Mouse (Mus musculus) stomach, embryonic 16.5 days (tissue): ENCODE measurements around the gene Olfr1396. TPM values are rescaled to one million over a fixed set of nuclear protein-coding genes. Genes with fewer than 3 reads are reported as not detected.

Experiments
- ATAC-seq: fragments of 200-750 bp; cut with Nextera tagmentation; 2 replicates; pipeline ENCODE4 v1.8.0; 2017; ENCODE audit warnings: moderate number of reproducible peaks, moderate TSS enrichment; ENCODE audit not compliant: insufficient read depth, low FRiP score
- H3K27ac ChIP-seq: fragments of 300-500 bp; sonication (generic); 2 replicates; pipeline ENCODE4 v1.5.1; 2014; ENCODE audit warnings: low read length
- H3K27me3 ChIP-seq: fragments of 300-500 bp; sonication (generic); 2 replicates; pipeline ENCODE4 v1.6.1; 2014; ENCODE audit warnings: low read length, control low read depth, mixed read lengths; ENCODE audit not compliant: control insufficient read depth, insufficient read depth
- H3K36me3 ChIP-seq: fragments of 300-500 bp; sonication (generic); 2 replicates; pipeline ENCODE4 v1.6.1; 2014; ENCODE audit warnings: low read length; ENCODE audit not compliant: control insufficient read depth, insufficient read depth
- H3K4me1 ChIP-seq: fragments of 300-500 bp; sonication (generic); 2 replicates; pipeline ENCODE4 v1.6.1; 2014; ENCODE audit warnings: low read length, control low read depth, mixed read lengths; ENCODE audit not compliant: control insufficient read depth, insufficient read depth
- H3K4me2 ChIP-seq: fragments of 300-500 bp; sonication (generic); 2 replicates; pipeline ENCODE4 v1.6.1; 2014; ENCODE audit warnings: low read depth, low read length, mixed read lengths
- H3K4me3 ChIP-seq: fragments of 300-500 bp; sonication (generic); replicated peaks from 2 replicates; pipeline ENCODE4 v1.5.1; 2014; ENCODE audit warnings: mild to moderate bottlenecking, low read length
- H3K9ac ChIP-seq: fragments of 300-500 bp; sonication (generic); 2 replicates; pipeline ENCODE4 v1.6.1; 2014; ENCODE audit warnings: low read length
- H3K9me3 ChIP-seq: fragments of 300-500 bp; sonication (generic); replicated peaks from 2 replicates; pipeline ENCODE4 v1.6.1; 2016; ENCODE audit warnings: low read length, control low read depth; ENCODE audit not compliant: control insufficient read depth
- WGBS: fragments of 180-500 bp; shearing (Covaris S2); extraction: QIAGEN DNeasy Blood & Tissue Kit; methylation state at CpG from one replicate; pipeline ENCODE4 v1.1.7; 2014; 5-methylcytosine and 5-hydroxymethylcytosine counted together
- polyA plus RNA-seq: library from polyadenylated mRNA; unstranded; fragments of >200 nt; fragmentation: Nextera tagmentation; extraction: Ambion mirVana; gene quantifications from 2 replicates; pipeline ENCODE4 v1.2.1, GENCODE M21; 2015

Gene Olfr1396
- polyA plus RNA-seq, 1 experiment from 2014 or later: not detected

DNA sequence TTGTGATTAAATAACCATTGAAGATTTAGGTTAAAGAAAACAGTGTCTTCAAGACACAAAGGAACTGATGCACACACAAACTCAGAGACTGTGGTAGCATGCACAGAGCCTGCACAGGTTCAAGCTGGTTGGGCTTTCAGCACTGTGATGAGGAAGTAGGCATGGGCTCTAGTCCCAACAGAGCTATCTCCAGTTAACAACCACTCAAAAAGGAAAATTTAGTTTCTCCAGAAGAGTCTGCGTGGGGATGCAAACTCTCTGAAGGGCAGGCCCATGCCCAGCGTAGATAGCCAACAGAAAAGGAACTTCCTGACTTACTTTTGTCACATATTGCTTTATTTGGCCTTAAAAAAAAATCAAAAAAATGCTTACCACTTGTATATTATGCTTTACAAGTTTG is 21.9 kb downstream of the Olfr1396 start:
- no peak overlapping the region for H3K4me3 ChIP-seq
- no peaks in the 10 kb centered on the region for H3K36me3 ChIP-seq
- H3K4me1 ChIP-seq: peaks cover 8% of the 10 kb centered on the region
- WGBS: 82% methylated on average over 2 of the region's 2 CpGs
- no peak overlapping the region for H3K27ac ChIP-seq
- H3K9me3 ChIP-seq: no peaks in the 10 kb centered on the region
- no peak overlapping the region for H3K4me2 ChIP-seq
- no peak for ATAC-seq
- H3K27me3 ChIP-seq: no peaks in the 10 kb centered on the region
- H3K9ac ChIP-seq: no peak overlapping the region

DNA sequence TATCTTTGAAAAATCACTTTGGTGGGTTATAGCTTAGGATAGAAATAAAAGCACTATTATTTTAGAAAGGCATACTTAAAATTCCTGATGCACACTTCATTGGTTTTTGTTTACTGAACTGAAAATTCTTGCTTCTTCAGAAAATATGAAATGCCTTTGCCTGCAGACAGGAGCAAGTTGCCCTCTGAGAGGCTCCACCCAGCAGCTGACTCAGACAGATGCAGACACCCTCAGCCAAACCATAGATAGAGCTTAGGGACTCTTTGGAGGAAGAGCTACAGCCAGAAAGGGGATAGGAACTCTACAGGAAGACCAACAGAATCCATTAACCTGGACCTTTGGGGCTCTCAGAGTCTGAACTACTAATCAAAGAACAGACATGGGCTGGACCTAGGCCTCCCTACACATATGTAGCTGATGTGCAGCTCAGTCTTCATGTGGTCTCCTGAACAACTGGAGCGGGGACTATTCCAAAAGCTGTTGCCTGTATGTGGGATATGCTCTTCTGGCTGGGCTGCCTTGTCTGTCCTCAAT is 22.6 kb downstream of the Olfr1396 start:
- Histone ChIP-seq H3K27me3 (no peaks in the 10 kb centered on the region), H3K4me3 (no peak overlapping the region), H3K36me3 (no peaks in the 10 kb centered on the region), H3K9ac (no peak overlapping the region), H3K4me1 (peaks cover 8% of the 10 kb centered on the region), H3K9me3 (no peaks in the 10 kb centered on the region), H3K4me2 (no peak overlapping the region), H3K27ac (no peak overlapping the region)
- 94% methylated on average over 1 of the region's 1 CpGs for whole genome bisulfite sequencing
- no peak for ATAC-seq

DNA sequence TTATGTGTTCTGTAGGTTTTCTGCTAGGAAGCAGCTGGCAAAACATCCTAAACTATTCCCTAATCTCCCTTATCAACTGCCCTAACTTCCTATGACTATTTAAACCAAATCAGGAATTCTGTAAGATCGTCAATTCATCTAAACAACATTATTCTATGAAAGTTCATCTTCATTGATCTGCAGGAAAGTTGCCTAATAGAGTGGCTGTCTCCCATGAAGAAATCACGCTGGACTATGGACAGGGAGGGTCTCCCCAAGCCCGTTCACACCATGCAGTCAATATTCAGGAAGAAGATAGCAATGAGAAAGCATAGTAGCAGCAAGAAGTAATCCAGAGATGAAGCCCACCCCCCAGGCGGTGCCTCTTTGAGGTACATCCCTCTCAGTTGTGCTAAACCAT is 23.5 kb downstream of the Olfr1396 start:
- H3K4me3 ChIP-seq: no peak overlapping the region
- H3K27me3 ChIP-seq: no peaks in the 10 kb centered on the region
- H3K9ac ChIP-seq: no peak overlapping the region
- peaks cover 8% of the 10 kb centered on the region for H3K4me1 ChIP-seq
- WGBS: 62% methylated on average over 4 of the region's 4 CpGs
- H3K4me2 ChIP-seq: no peak overlapping the region
- H3K27ac ChIP-seq: no peak overlapping the region
- no peak for ATAC-seq
- no peaks in the 10 kb centered on the region for H3K36me3 ChIP-seq
- no peaks in the 10 kb centered on the region for H3K9me3 ChIP-seq

DNA sequence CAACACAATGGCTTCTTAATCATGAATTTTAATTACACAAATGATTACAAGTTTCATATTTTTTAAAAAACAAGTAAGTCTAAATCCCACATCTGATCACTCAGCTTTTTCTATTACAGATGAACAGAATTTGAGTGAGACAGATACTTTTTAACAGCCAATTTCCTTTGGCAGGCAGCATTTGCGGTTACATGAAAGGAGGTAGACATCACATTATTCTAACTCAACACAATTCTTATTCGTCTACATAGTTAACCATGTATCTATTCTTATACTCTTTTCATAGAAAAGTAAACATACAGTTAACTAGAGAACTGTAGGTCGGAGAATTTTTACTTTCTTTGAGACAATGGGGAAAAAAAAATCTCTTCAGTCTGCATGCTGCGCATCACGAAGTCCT is 24.1 kb downstream of the Olfr1396 start:
- Histone ChIP-seq H3K9ac (no peak overlapping the region), H3K27ac (no peak overlapping the region), H3K36me3 (no peaks in the 10 kb centered on the region), H3K27me3 (no peaks in the 10 kb centered on the region), H3K4me1 (peaks cover 8% of the 10 kb centered on the region), H3K4me3 (no peak overlapping the region), H3K4me2 (no peak overlapping the region), H3K9me3 (no peaks in the 10 kb centered on the region)
- WGBS: 79% methylated on average over 5 of the region's 5 CpGs
- no peak for ATAC-seq

DNA sequence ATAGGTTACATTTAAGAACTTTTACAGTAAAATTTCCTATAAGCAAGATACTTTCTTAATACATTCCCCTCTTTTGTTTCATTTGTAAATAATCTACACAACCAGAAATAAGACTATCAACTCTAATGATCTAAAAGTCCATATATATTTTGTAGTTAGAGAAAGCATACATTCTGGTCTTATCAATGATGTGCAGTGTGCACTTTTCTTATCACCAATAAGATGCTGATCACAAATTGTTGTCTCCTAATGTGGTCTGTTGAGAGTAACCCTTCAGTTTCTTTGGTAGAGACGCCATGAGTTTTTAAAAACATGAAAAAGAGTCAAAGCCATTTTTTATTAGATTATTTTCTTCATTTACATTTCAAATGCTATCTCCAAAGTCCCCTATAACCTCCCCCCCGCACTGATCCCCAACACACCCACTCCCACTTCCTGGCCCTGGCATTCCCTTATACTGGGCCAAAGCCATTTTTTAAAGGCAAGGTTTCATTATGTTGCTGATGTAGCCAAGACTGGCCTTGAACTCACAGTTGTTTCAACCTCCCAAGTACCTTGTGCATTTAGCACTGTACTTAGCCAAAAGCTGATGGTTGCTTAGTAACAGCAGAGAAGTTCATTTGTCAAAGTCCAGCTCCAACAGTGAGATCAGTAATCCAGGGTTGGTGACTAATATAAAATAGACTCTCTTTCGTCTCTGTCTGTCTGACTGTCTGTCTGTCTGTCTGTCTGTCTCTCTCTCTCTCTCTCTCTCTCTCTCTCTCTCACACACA is 24.8 kb downstream of the Olfr1396 start:
- Histone ChIP-seq H3K9ac (no peak overlapping the region), H3K4me2 (no peak overlapping the region), H3K9me3 (no peaks in the 10 kb centered on the region), H3K4me3 (no peak overlapping the region), H3K27me3 (no peaks in the 10 kb centered on the region), H3K27ac (no peak overlapping the region), H3K36me3 (no peaks in the 10 kb centered on the region), H3K4me1 (peaks cover 8% of the 10 kb centered on the region)
- WGBS: 72% methylated on average over 3 of the region's 3 CpGs
- ATAC-seq: no peak

DNA sequence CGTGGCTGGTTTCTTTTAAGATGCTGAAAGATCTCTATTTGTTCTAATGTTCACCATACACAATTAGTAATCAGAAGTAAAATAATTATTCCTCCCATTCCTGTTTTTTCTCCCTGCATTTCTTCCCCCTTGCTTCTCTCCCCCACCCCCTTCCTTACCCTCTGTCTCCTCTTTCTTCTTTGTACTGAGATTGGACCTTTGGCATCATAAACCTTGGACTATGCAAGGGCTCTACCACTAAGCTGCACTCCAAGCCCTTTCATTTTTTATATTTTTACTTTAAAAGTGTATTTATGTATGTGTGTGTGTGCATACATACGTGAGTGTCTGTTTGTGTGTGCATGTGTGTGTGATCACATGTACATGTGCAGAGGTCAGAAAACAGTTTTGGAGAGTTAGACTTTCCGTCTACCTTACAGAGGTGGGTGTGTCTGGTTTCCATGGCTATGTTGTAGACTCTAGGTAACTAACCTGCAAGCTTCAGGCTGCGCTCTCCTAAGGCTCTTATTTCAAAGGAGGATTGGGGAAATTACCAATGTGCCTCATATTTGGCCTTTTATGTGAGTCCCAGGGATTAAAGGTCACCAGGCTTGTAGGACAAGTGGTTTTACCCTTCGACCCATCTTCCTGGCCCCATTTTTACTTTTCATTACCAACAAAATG is 25.6 kb downstream of the Olfr1396 start:
- peak; percentile 54; the same call in 1 of the 2 replicates for ATAC-seq
- Histone ChIP-seq H3K4me2 (no peak overlapping the region; the same call in 1 of the 2 replicates), H3K9me3 (no peaks in the 10 kb centered on the region), H3K27me3 (no peaks in the 10 kb centered on the region), H3K4me1 (peaks cover 8% of the 10 kb centered on the region), H3K36me3 (no peaks in the 10 kb centered on the region), H3K4me3 (no peak overlapping the region), H3K9ac (no peak overlapping the region), H3K27ac (no peak overlapping the region)
- 67% methylated on average over 5 of the region's 5 CpGs for WGBS

DNA sequence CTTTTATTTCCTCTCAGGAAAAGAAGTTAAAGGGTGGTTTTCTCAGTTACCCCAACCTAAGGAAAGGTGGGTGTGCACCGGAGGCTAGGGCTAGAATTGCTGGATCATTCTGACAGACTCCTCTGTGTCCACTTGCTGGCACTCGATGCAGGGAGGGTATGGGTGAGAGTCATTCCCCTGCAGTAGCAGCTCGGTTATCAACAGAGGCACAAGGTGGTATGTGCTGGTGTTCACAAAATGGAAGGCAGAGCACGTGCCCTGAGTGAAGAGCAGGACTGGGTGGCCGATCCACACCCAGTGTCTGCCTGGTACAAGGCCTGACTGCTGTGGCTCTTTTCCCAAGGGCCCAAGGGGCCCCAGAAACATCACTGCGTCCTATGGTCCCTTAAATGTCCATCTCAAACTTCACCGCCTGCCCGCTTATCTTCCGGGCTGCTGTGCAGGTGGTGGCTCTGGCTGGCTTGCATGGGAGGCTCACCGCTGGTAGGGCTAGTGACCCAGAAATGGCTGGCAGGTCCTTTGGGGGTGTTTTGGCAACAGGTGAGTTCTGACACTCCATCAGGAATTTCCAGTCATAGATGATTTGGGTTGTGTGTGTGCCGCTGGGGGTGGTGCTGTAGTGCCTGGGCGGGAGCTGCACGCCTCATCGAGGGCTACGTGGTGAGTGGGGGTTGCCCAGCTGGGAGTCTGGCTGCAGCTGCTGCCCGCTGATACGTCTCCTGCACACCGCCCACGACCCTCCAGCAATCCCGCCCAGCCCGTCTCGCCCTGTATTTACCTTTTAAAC is 26.7 kb downstream of the Olfr1396 start:
- ATAC-seq: peak; percentile 82
- peaks cover 8% of the 10 kb centered on the region for H3K4me1 ChIP-seq
- peak overlapping the region; percentile 33; the same call in 1 of the 2 replicates for H3K27ac ChIP-seq
- peak overlapping the region; percentile 33 for H3K4me2 ChIP-seq
- no peaks in the 10 kb centered on the region for H3K9me3 ChIP-seq
- 35% methylated on average over 22 of the region's 22 CpGs for WGBS
- no peak overlapping the region; the same call in 1 of the 2 replicates for H3K4me3 ChIP-seq
- no peaks in the 10 kb centered on the region for H3K36me3 ChIP-seq
- no peaks in the 10 kb centered on the region for H3K27me3 ChIP-seq
- H3K9ac ChIP-seq: no peak overlapping the region

DNA sequence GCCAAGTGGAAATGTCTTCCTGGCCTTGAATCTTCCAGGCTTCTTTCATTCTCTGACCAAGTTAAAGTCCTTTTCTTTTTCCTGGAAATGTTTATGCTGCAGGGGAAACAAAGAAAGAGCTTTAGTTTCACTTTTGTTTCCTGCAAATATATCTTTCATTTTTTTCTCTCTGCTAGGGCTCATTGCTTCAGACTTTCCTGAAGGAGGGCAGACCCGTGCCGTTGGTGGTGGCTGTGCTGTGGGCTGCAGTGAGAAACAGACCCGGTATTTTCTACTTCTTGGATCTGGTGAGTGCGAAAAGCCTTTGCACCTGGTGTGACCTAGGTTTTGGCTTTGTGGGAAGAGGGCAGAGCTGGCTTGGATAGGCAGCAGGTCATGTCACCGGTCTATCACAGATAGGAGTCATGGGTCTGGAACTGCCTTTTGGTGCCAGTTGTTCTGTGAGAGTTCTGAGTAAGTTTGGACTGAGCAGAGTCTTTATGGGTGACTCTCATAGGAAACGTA is 27.8 kb downstream of the Olfr1396 start:
- H3K9ac ChIP-seq: 0 out of 2 replicates have a peak overlapping the region, but pooled peaks have one; percentile 9
- no peaks in the 10 kb centered on the region for H3K27me3 ChIP-seq
- no peaks in the 10 kb centered on the region for H3K9me3 ChIP-seq
- H3K36me3 ChIP-seq: no peaks in the 10 kb centered on the region
- WGBS: 67% methylated on average over 6 of the region's 6 CpGs
- peak overlapping the region; percentile 5; the same call in 1 of the 2 replicates for H3K4me2 ChIP-seq
- no peak overlapping the region for H3K4me3 ChIP-seq
- H3K4me1 ChIP-seq: peaks cover 8% of the 10 kb centered on the region
- no peak overlapping the region for H3K27ac ChIP-seq
- no peak for ATAC-seq
